ENCODE assay signal across 8 mouse cellular contexts in the genomic region with DNA sequence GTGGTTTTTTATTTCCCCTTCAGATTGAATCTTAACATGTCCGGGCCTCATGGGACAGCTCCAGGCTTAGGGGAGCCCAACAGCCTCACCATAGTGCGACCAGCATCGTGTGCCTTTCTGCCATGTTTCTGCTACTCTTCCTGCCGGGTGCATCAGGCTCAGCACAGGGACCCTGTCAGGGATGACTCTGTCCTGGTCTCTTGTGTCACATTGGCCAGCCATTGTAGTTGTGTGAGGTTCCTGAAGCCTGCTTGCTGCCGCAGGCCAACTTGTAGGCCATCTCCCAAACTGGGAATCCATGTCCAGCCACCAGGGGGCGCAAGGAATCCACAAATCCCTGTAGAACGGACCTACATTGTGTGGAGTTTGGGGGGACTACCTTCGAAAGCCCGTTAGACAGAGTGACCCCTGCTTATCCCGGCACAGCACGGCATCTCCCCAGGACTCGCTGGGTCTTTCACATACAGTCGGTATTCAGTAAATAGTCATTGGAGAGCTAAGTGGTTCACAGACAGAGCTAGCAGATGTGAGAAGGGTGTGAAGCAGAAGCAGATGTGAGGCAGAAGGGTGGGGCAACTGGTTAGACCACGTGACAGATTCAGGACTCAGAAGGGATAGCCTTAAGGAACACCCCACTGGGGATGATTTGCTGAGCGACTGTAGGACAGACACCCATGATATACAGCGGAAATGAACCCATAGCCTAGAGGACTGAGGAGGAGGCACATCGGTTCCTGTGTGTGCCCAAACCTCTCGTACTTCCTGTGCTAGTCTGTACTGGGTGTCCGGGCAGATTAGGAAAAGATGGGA. TPM values are rescaled to one million over a fixed set of nuclear protein-coding genes. Genes with fewer than 3 reads are reported as not detected.
DNase-seq lines count a peak whose midpoint lies in the region; ATAC-seq lines count a peak whose summit lies in the region.

No protein-coding gene starts in this region.

- H3K4me2 ChIP-seq in embryonic facial prominence, embryonic 14.5 days (ENCODE audit: low read depth, low read length): peak overlapping the region; percentile 25; the same call in 1 of the 2 replicates
- H3K4me2 ChIP-seq in heart, embryonic 12.5 days: peak overlapping the region; percentile 40
- H3K4me2 ChIP-seq in liver, embryonic 15.5 days: peak overlapping the region; percentile 65
- peak overlapping the region; percentile 36 for H3K4me2 ChIP-seq in neural tube, embryonic 12.5 days (replicated peaks)

- DNase-seq in CD4-positive helper T cell, adult 2 months (ENCODE audit: low read depth, low spot score): peak; percentile 77
- peak; percentile 64 to 82 for DNase-seq in adrenal gland, postnatal 4 days (ENCODE audit: low spot score in 2 of 2)
- DNase-seq in embryonic facial prominence, embryonic 14.5 days (ENCODE audit: low spot score): peak; percentile 83
- peak; percentile 92 for DNase-seq in kidney, postnatal 10 days
- peak; percentile 75 for DNase-seq in testis, postnatal 14 days (ENCODE audit: low spot score)

- peaks cover 27% of the 10 kb centered on the region for H3K4me1 ChIP-seq in embryonic facial prominence, embryonic 14.5 days (ENCODE audit: control insufficient read depth, insufficient read depth, low read length)
- peaks cover 42% of the 10 kb centered on the region for H3K4me1 ChIP-seq in heart, embryonic 12.5 days (replicated peaks)
- H3K4me1 ChIP-seq in liver, embryonic 15.5 days (replicated peaks): peaks cover 66% of the 10 kb centered on the region
- H3K4me1 ChIP-seq in neural tube, embryonic 12.5 days: peaks cover 35% of the 10 kb centered on the region

- H3K27me3 ChIP-seq in embryonic facial prominence, embryonic 14.5 days (replicated peaks; ENCODE audit: control insufficient read depth, insufficient read depth, low read length): peaks cover 52% of the 10 kb centered on the region
- peaks cover 82% of the 10 kb centered on the region for H3K27me3 ChIP-seq in heart, embryonic 12.5 days (replicated peaks)
- peaks cover 44% of the 10 kb centered on the region for H3K27me3 ChIP-seq in liver, embryonic 15.5 days
- H3K27me3 ChIP-seq in neural tube, embryonic 12.5 days (replicated peaks): peaks cover 61% of the 10 kb centered on the region

- no peak overlapping the region for H3K4me3 ChIP-seq in embryonic facial prominence, embryonic 14.5 days (ENCODE audit: low read depth, low read length)
- H3K4me3 ChIP-seq in heart, embryonic 12.5 days: no peak overlapping the region
- peak overlapping the region; percentile 27 for H3K4me3 ChIP-seq in liver, embryonic 15.5 days (replicated peaks)
- H3K4me3 ChIP-seq in neural tube, embryonic 12.5 days: no peak overlapping the region

- peak; percentile 19; the same call in 1 of the 2 replicates for ATAC-seq in embryonic facial prominence, embryonic 14.5 days (ENCODE audit: low read depth)
- ATAC-seq in heart, embryonic 12.5 days (ENCODE audit: insufficient number of reproducible peaks, low FRiP score): no peak
- 0 out of 2 replicates have a peak, but pooled peaks have one; percentile 6 for ATAC-seq in liver, embryonic 15.5 days (ENCODE audit: insufficient read depth)
- ATAC-seq in neural tube, embryonic 12.5 days (ENCODE audit: low FRiP score, low read depth): no peak

- H3K27ac ChIP-seq in embryonic facial prominence, embryonic 14.5 days (replicated peaks; ENCODE audit: low read depth, low read length): no peak overlapping the region
- H3K27ac ChIP-seq in heart, embryonic 12.5 days (ENCODE audit: poor library complexity, severe bottlenecking): no peak overlapping the region
- H3K27ac ChIP-seq in liver, embryonic 15.5 days (replicated peaks): no peak overlapping the region
- H3K27ac ChIP-seq in neural tube, embryonic 12.5 days: no peak overlapping the region

- no peaks in the 10 kb centered on the region for H3K9me3 ChIP-seq in embryonic facial prominence, embryonic 14.5 days (ENCODE audit: control insufficient read depth, low read length)
- H3K9me3 ChIP-seq in heart, embryonic 12.5 days (replicated peaks): no peaks in the 10 kb centered on the region
- H3K9me3 ChIP-seq in liver, embryonic 15.5 days (replicated peaks): no peaks in the 10 kb centered on the region
- H3K9me3 ChIP-seq in neural tube, embryonic 12.5 days: no peaks in the 10 kb centered on the region

- H3K36me3 ChIP-seq in embryonic facial prominence, embryonic 14.5 days (ENCODE audit: control insufficient read depth, insufficient read depth, low read length): no peaks in the 10 kb centered on the region
- H3K36me3 ChIP-seq in heart, embryonic 12.5 days: no peaks in the 10 kb centered on the region
- H3K36me3 ChIP-seq in liver, embryonic 15.5 days (replicated peaks): peaks cover 17% of the 10 kb centered on the region
- H3K36me3 ChIP-seq in neural tube, embryonic 12.5 days: no peaks in the 10 kb centered on the region

- H3K9ac ChIP-seq in embryonic facial prominence, embryonic 14.5 days (ENCODE audit: low read depth, low read length): peak overlapping the region; percentile 32; the same call in 1 of the 2 replicates
- H3K9ac ChIP-seq in heart, embryonic 12.5 days: 0 out of 2 replicates have a peak overlapping the region, but pooled peaks have one; percentile 9
- H3K9ac ChIP-seq in liver, embryonic 15.5 days: 0 out of 2 replicates have a peak overlapping the region, but pooled peaks have one; percentile 7
- no peak overlapping the region for H3K9ac ChIP-seq in neural tube, embryonic 12.5 days

- WGBS in embryonic facial prominence, embryonic 14.5 days: 20% methylated on average over 19 of the region's 19 CpGs
- 20% methylated on average over 19 of the region's 19 CpGs for WGBS in heart, embryonic 12.5 days
- WGBS in liver, embryonic 15.5 days (ENCODE audit: insufficient replicate concordance): 15% methylated on average over 19 of the region's 19 CpGs
- WGBS in neural tube, embryonic 12.5 days: 23% methylated on average over 19 of the region's 19 CpGs

RNA-seq across cellular contexts. Expression of gene Adamtsl5, which starts 8.1 kb away (rescaled TPM):
- total RNA-seq in adrenal gland, postnatal 4 days (2021): 10 to 100 TPM; 12.8 to 13.2 TPM
- polyA plus RNA-seq in embryonic facial prominence, embryonic 14.5 days (2014; fragmentation: Nextera tagmentation; extraction: Ambion mirVana): 5.8 and 6.3 TPM in 2 replicates
- 5.3 and 6.7 TPM in 2 replicates for polyA plus RNA-seq in heart, embryonic 12.5 days (2016; fragmentation: Nextera tagmentation; extraction: Ambion mirVana)
- polyA plus RNA-seq in liver, embryonic 15.5 days (2015; fragmentation: Nextera tagmentation; extraction: Ambion mirVana): 2.2 and 2.3 TPM in 2 replicates
- polyA plus RNA-seq in neural tube, embryonic 12.5 days (2016; fragmentation: Nextera tagmentation; extraction: Ambion mirVana): 0.50 and 1.1 TPM in 2 replicates

RNA-seq across cellular contexts. Expression of gene Reep6, which starts 10.4 kb away (rescaled TPM):
- total RNA-seq in adrenal gland, postnatal 4 days (2021): 10 to 100 TPM; 13.1 to 26.7 TPM
- 5.6 and 7.5 TPM in 2 replicates for polyA plus RNA-seq in embryonic facial prominence, embryonic 14.5 days (2014; fragmentation: Nextera tagmentation; extraction: Ambion mirVana)
- polyA plus RNA-seq in heart, embryonic 12.5 days (2016; fragmentation: Nextera tagmentation; extraction: Ambion mirVana): 3.1 and 3.7 TPM in 2 replicates
- 75.6 and 92.4 TPM in 2 replicates for polyA plus RNA-seq in liver, embryonic 15.5 days (2015; fragmentation: Nextera tagmentation; extraction: Ambion mirVana)
- 3.4 and 3.6 TPM in 2 replicates for polyA plus RNA-seq in neural tube, embryonic 12.5 days (2016; fragmentation: Nextera tagmentation; extraction: Ambion mirVana)

RNA-seq across cellular contexts. Expression of gene Pcsk4, which starts 10.8 kb away (rescaled TPM):
- total RNA-seq in adrenal gland, postnatal 4 days (2021): 1 to 10 TPM; 7.7 to 7.8 TPM
- 1.7 and 2.9 TPM in 2 replicates for polyA plus RNA-seq in embryonic facial prominence, embryonic 14.5 days (2014; fragmentation: Nextera tagmentation; extraction: Ambion mirVana)
- polyA plus RNA-seq in heart, embryonic 12.5 days (2016; fragmentation: Nextera tagmentation; extraction: Ambion mirVana): 1.0 and 1.5 TPM in 2 replicates
- polyA plus RNA-seq in liver, embryonic 15.5 days (2015; fragmentation: Nextera tagmentation; extraction: Ambion mirVana): 3.9 and 4.1 TPM in 2 replicates
- polyA plus RNA-seq in neural tube, embryonic 12.5 days (2016; fragmentation: Nextera tagmentation; extraction: Ambion mirVana): 2.2 and 2.3 TPM in 2 replicates

RNA-seq across cellular contexts. Expression of gene Plk5, which starts 16.1 kb away (rescaled TPM):
- total RNA-seq in adrenal gland, postnatal 4 days (2021): under 1 TPM in 1 of 2 experiments, not detected in 1; 0.36 TPM
- 0.47 and 0.72 TPM in 2 replicates for polyA plus RNA-seq in embryonic facial prominence, embryonic 14.5 days (2014; fragmentation: Nextera tagmentation; extraction: Ambion mirVana)
- polyA plus RNA-seq in heart, embryonic 12.5 days (2016; fragmentation: Nextera tagmentation; extraction: Ambion mirVana): not detected in 2 replicates
- 0.03 and 0.06 TPM in 2 replicates for polyA plus RNA-seq in liver, embryonic 15.5 days (2015; fragmentation: Nextera tagmentation; extraction: Ambion mirVana)
- 0.29 and 0.49 TPM in 2 replicates for polyA plus RNA-seq in neural tube, embryonic 12.5 days (2016; fragmentation: Nextera tagmentation; extraction: Ambion mirVana)

RNA-seq across cellular contexts. Expression of gene 2310011J03Rik, which starts 19.8 kb away (rescaled TPM):
- total RNA-seq in adrenal gland, postnatal 4 days (2021): 10 to 100 TPM; 30.8 to 31.2 TPM
- polyA plus RNA-seq in embryonic facial prominence, embryonic 14.5 days (2014; fragmentation: Nextera tagmentation; extraction: Ambion mirVana): 38.5 and 46.3 TPM in 2 replicates
- polyA plus RNA-seq in heart, embryonic 12.5 days (2016; fragmentation: Nextera tagmentation; extraction: Ambion mirVana): 32.7 and 32.8 TPM in 2 replicates
- polyA plus RNA-seq in liver, embryonic 15.5 days (2015; fragmentation: Nextera tagmentation; extraction: Ambion mirVana): 32.4 and 35.0 TPM in 2 replicates
- polyA plus RNA-seq in neural tube, embryonic 12.5 days (2016; fragmentation: Nextera tagmentation; extraction: Ambion mirVana): 37.7 and 41.1 TPM in 2 replicates

Comparison
In these comparisons a context has a peak if more than half of its experiments do, and no peak if none do; other contexts are left out.
1. ATAC-seq: peak in embryonic facial prominence, embryonic 14.5 days (single experiment) and liver, embryonic 15.5 days (single experiment); none in heart, embryonic 12.5 days (single experiment) and neural tube, embryonic 12.5 days (single experiment).
2. Peak in every context shown above with its lines, with median percentiles within 50 percentile points of each other: DNase-seq and H3K4me2 ChIP-seq.